Mouse (Mus musculus) lung, embryonic 14.5 days (tissue): Measurements from ENCODE around the gene Bola1. TPM values are rescaled to one million over a fixed set of nuclear protein-coding genes. Genes with fewer than 3 reads are reported as not detected.

Experiments
- ATAC-seq: fragments of 200-750 bp; cut with Nextera tagmentation; 2 replicates; pipeline ENCODE4 v1.8.0; 2017; ENCODE audit warnings: mild to moderate bottlenecking, moderate TSS enrichment, moderate library complexity; ENCODE audit not compliant: insufficient read depth
- DNase-seq: peaks from one replicate; pipeline ENCODE4 v3.0.0-alpha.2; 2015
- H3K27ac ChIP-seq: fragments of 300-500 bp; sonication (generic); 2 replicates; pipeline ENCODE4 v1.5.1; 2014; ENCODE audit warnings: low read depth, mild to moderate bottlenecking, moderate library complexity
- H3K27me3 ChIP-seq: fragments of 300-500 bp; sonication (generic); 2 replicates; pipeline ENCODE4 v1.6.1; 2014; ENCODE audit warnings: low read length, control low read depth; ENCODE audit not compliant: insufficient read depth
- H3K36me3 ChIP-seq: fragments of 300-500 bp; sonication (generic); 2 replicates; pipeline ENCODE4 v1.6.1; 2014; ENCODE audit warnings: control low read depth; ENCODE audit not compliant: insufficient read depth
- H3K4me1 ChIP-seq: fragments of 300-500 bp; sonication (generic); 2 replicates; pipeline ENCODE4 v1.6.1; 2014; ENCODE audit warnings: antibody characterized with exemption, control low read depth; ENCODE audit not compliant: insufficient read depth
- H3K4me2 ChIP-seq: fragments of 300-500 bp; sonication (generic); 2 replicates; pipeline ENCODE4 v1.6.1; 2014; ENCODE audit warnings: mild to moderate bottlenecking
- H3K4me3 ChIP-seq: fragments of 300-500 bp; sonication (generic); 2 replicates; pipeline ENCODE4 v1.5.1; 2014; ENCODE audit warnings: low read depth, low read length
- H3K9ac ChIP-seq: fragments of 300-500 bp; sonication (generic); 2 replicates; pipeline ENCODE4 v1.6.1; 2014
- H3K9me3 ChIP-seq: fragments of 300-500 bp; sonication (generic); 2 replicates; pipeline ENCODE4 v1.6.1; 2016; ENCODE audit warnings: low read depth, low read length, control low read depth
- CTCF ChIP-seq: IDR thresholded peaks from 2 replicates; pipeline ENCODE4 v1.5.1; 2016; ENCODE audit warnings: antibody characterized with exemption, low read depth
- WGBS: fragments of 180-500 bp; shearing (Covaris S2); extraction: QIAGEN DNeasy Blood & Tissue Kit; methylation state at CpG from one replicate; pipeline ENCODE4 v1.1.7; 2014; 5-methylcytosine and 5-hydroxymethylcytosine counted together
- polyA plus RNA-seq: library from polyadenylated mRNA; unstranded; fragments of >200 nt; fragmentation: Nextera tagmentation; extraction: Ambion mirVana; gene quantifications from 2 replicates; pipeline ENCODE4 v1.2.1, GENCODE M21; 2014

The Bola1 gene
- polyA plus RNA-seq, 1 experiment from 2014 or later = 57.6 TPM

DNA sequence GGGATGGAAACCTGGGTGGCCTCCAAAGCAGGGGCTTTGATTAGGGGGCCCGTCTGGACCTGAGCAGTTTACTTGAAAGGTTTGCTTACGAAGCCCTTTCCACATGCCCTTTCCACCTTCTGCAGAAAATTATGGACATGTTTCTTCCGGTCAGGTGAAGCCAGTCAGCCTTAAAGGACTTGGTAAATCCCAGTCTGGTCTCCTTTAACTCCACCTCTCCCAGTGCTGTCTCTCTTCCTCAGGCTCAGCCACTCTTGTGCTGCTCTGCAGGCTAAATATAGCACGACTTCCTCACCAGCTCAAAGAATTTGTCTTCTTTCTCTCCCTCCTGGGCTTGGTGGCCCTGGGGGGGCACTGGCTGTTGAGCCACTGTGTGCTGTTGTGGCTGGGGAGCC is 37.1 kb downstream of the Bola1 start:
- WGBS = 19% methylated on average over 4 of the region's 4 CpGs

DNA sequence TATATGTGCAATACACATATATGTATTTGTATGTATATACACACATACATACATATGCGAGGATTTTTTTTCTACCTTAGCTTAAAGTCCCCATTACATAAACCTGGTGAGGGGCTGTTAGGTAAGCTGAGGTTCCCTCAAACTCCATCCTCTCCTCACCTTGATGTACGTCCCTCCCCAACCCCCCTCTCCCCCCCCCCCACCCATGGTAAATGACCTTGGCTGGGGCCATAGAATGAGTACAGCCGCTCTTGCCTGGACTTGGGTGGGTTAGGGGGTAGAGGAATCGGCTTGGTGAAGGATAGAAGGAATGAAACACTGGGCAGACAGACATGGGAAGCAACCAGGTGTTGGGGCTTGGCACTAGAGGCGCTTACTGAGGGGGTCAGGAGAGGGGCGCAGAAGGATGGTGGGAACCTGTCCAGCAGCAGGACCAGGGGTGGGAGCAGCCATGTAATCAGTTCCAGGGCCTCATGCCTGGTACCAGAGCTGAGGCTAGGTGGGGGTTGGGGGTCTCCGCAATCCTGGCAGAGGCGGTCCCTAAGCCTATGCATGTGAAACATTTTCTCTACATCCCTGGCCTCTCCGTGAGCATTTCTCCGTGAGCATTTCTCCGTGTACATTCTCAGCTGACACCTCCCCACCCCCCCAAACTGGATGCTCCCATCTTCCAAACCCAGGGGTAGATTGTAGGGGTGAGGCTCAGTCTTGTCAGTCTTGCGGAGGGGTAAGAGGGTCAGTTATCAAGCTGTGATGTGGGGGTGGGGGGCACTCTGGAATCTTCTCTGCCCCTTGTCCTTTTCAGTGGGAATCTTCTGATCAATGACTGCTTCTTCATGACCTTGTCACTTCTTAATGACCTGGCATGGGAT is 37.8 kb downstream of the Bola1 start:
- peak overlapping the region; percentile 66 for H3K9ac ChIP-seq
- ATAC-seq = peak; percentile 29

More for the DNA sequence above, 37.1 kb downstream of the Bola1 start:
- no peak for ATAC-seq
- peak; percentile 24 for DNase-seq
- Histone ChIP-seq H3K9me3 (no peaks in the 10 kb centered on the region), H3K27me3 (no peaks in the 10 kb centered on the region), H3K4me2 (peak overlapping the region; percentile 79), H3K4me1 (0 out of 2 replicates have a peak, but pooled peaks cover 8% of the 10 kb centered on the region), H3K4me3 (0 out of 2 replicates have a peak overlapping the region, but pooled peaks have one; percentile 51), H3K36me3 (peaks cover 12% of the 10 kb centered on the region), H3K27ac (no peak overlapping the region), H3K9ac (0 out of 2 replicates have a peak overlapping the region, but pooled peaks have one; percentile 66)
- TF ChIP-seq CTCF = no peak

DNA sequence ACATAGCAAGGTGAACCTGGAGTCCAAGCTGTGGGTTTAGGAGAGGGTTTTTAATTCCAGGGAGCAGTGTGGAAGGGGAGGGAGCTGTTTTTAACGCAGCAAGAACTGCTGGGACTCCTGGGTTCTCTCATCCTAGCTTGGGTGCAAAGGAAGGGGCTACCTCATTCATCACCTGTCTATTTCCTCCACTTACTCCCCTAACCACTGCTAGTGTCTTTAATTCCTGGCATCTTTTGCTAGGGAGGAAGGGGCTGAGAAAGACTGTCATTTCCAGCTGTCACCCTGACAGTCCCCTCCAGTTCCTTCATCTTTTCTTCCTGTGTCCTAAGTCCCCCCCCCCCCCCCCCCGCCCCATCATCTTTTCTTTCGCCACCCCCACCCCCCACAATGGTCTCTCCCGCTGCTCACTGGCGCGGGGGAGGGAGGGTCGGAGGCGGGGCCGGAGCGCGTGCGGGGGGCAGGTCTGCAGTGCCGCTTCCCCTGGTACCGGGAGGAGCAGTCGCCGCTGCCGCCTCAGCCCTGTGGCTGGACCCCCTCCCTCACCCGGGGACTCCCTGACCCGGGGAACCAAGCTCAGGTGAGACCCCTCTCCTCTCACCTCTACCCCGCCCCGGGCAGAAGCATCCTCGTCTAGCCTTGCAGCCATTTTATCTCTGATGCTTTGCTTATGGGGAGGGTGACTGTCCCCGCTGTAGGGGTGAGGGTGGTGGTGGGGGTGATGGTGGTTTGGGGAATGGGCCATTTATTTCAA is 38.6 kb downstream of the Bola1 start, which contains the start of gene Sv2a:
Sv2a (plus strand) TSS at position 425 of the 751 bp plus-strand sequence.
- H3K9ac ChIP-seq = peak within 1 kb of the TSS; percentile 66
- H3K4me2 ChIP-seq = peak within 1 kb of the TSS; percentile 79
- peak within 1 kb of the TSS; percentile 51 for H3K4me3 ChIP-seq
- H3K9me3 ChIP-seq = no peaks in the 10 kb centered on the region
- DNase-seq (peak; percentile 45), ATAC-seq (0 out of 2 replicates have a peak, but pooled peaks have one; percentile 23)
- WGBS = under 1% methylated on average over 19 of the region's 23 CpGs
- H3K36me3 ChIP-seq = peaks cover 25% of the 10 kb centered on the region
- 0 out of 2 replicates have a peak, but pooled peaks cover 8% of the 10 kb centered on the region for H3K4me1 ChIP-seq
- no peaks in the 10 kb centered on the region for H3K27me3 ChIP-seq
- TF ChIP-seq CTCF = no peak
- H3K27ac ChIP-seq = no peak within 1 kb of the TSS

More for the DNA sequence above, 37.8 kb downstream of the Bola1 start:
- Histone ChIP-seq H3K36me3 (peaks cover 16% of the 10 kb centered on the region), H3K27ac (no peak overlapping the region), H3K27me3 (no peaks in the 10 kb centered on the region), H3K9me3 (no peaks in the 10 kb centered on the region), H3K4me3 (peak overlapping the region; percentile 51), H3K4me1 (0 out of 2 replicates have a peak, but pooled peaks cover 8% of the 10 kb centered on the region), H3K4me2 (peak overlapping the region; percentile 79)
- WGBS = 25% methylated on average over 11 of the region's 12 CpGs
- DNase-seq = no peak
- no peak for TF ChIP-seq CTCF

DNA sequence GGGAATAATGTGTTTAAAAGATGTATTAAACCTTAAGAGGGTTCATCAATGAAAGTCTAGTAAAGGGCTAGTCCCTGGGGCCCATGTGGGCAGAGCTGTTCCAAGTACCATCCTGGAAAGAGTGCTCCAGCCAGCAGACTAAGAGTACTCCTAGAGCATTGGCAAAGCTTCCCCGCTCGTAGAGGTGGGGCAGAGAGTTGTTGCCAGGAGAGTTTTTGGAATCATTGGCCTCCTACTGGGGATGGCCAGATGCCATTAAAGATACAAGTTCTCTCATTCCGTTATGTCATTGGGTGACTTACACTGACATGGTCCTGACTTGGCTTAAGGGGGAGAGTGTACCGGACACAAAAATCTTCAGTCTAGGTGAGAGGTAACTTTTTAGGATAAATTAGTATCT is 40.0 kb downstream of the Bola1 start:
- no peak overlapping the region for H3K9ac ChIP-seq
- 54% methylated on average over 4 of the region's 4 CpGs for WGBS
- H3K4me1 ChIP-seq = 0 out of 2 replicates have a peak, but pooled peaks cover 8% of the 10 kb centered on the region
- ATAC-seq (no peak), DNase-seq (no peak)
- H3K4me3 ChIP-seq = no peak overlapping the region
- TF ChIP-seq CTCF = no peak
- no peaks in the 10 kb centered on the region for H3K27me3 ChIP-seq
- H3K4me2 ChIP-seq = no peak overlapping the region
- H3K9me3 ChIP-seq = no peaks in the 10 kb centered on the region
- H3K27ac ChIP-seq = no peak overlapping the region
- H3K36me3 ChIP-seq = peaks cover 39% of the 10 kb centered on the region

DNA sequence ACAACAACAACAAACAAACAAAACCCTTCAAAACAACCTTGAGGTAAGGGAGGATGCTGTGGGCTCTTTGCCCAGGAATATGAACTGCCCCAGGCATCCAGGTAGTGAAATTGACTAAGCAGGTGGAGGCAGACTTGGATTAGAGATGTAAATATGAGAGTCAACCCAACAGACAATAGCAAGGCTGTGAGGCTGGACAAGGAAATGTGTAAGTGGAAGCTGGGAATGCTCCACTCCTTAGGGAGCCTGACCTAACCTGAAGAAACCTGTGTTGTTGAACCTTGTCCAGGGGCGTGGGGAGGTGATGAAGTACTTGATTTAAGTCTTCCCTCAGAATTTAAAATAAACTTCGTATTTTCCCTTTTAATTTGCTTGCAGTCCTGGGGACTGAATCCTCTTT is 40.6 kb downstream of the Bola1 start:
- DNase-seq (no peak), ATAC-seq (no peak)
- H3K4me2 ChIP-seq = no peak overlapping the region
- H3K27me3 ChIP-seq = no peaks in the 10 kb centered on the region
- no peak overlapping the region for H3K27ac ChIP-seq
- WGBS = 74% methylated on average over 2 of the region's 2 CpGs
- no peak overlapping the region for H3K4me3 ChIP-seq
- TF ChIP-seq CTCF = no peak
- H3K4me1 ChIP-seq = 0 out of 2 replicates have a peak, but pooled peaks cover 8% of the 10 kb centered on the region
- no peaks in the 10 kb centered on the region for H3K9me3 ChIP-seq
- H3K36me3 ChIP-seq = peaks cover 45% of the 10 kb centered on the region
- no peak overlapping the region for H3K9ac ChIP-seq

DNA sequence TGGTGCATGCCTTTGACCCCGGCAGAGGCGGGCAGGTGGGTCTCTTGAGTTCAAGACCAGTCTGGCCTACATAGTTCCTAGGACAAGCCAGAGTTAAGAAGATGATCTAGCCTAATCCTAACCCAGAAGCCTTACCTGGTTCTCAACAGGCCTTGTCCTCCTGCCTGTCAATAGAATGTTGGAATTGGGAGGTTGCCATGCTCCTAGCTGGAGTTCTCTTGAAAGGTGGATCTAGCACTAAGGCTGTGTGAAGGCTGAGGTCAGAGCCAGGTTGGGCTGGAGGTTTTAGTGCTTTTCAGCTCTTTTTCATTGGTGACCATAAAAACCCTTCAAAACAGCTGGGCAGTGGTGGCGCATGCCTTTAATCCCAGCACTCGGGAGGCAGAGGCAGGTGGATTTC is 41.1 kb downstream of the Bola1 start:
- no peak for DNase-seq
- Histone ChIP-seq H3K27me3 (no peaks in the 10 kb centered on the region), H3K4me3 (no peak overlapping the region), H3K4me1 (0 out of 2 replicates have a peak, but pooled peaks cover 8% of the 10 kb centered on the region), H3K4me2 (no peak overlapping the region), H3K36me3 (peaks cover 47% of the 10 kb centered on the region), H3K9ac (no peak overlapping the region), H3K9me3 (no peaks in the 10 kb centered on the region), H3K27ac (no peak overlapping the region)
- WGBS = 86% methylated on average over 4 of the region's 4 CpGs
- ATAC-seq = no peak
- no peak for TF ChIP-seq CTCF
